Mouse (Mus musculus): ENCODE measurements around the gene Slc31a2. TPM values are rescaled to one million over a fixed set of nuclear protein-coding genes. Genes with fewer than 3 reads are reported as not detected.
A peak's percentile ranks its signal among the peaks of the same experiment; 100 is the strongest.

The Slc31a2 gene
- total RNA-seq, 2 experiments from 2014 or later, result 3.9 to 4.6 TPM

DNA sequence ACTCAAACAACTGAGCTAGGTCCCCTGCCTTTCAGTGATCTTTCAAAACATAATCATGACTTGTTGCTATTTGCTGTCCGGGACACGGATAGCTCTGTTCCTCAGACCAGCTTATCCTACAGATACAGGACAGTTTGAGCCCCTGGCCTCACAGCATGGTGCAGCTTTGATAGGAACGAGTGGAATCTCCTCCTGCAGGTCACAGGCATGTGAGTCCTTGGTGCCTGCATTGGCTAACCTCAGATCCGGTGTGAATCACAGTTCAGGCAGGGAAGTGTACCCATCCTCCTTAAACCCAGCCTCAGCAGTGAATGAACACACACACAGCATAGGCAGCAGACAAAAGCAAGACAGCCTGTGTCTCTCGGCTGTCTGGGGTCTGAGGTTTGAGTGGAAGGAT, 19.0 kb downstream of the Slc31a2 start:
- DNase-seq, result no peak

DNA sequence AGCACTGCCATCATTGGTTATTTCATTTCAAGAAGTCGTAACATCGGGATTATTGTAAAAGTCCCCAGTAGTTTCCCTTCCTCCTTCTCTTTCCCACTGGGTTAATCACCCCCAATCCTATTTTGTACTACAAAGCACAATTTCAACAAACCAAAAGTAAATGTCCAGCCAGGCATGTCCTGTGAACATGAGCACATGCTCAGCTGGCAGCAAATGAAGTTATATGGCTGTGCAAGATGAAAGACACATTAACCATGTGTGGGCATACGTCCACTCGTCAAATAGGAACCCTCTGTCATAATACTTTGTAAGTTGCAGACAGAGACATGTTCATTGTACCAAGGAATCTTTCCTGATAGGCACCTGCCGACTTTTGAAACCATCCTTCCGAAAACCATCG, 20.6 kb downstream of the Slc31a2 start:
- DNase-seq, result no peak

DNA sequence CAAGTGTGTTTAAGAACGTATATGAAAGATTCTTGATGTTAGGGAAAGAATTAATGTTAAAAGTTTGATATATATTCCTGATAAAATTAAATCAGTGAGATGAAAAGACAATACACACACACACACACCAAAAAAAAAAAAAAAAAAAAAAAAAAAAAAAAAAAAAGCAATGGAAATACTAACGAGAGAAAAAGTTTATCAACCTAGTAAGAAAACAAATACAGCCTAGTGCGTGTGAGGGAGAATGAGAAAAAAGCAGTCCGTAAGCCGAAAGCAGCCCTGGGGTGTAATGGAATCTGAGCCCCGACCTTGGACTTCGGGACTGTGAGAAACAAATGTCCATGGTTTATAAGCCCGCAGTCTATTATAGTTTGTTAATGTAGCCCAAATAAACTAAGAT, 23.2 kb downstream of the Slc31a2 start:
- no peak for DNase-seq

DNA sequence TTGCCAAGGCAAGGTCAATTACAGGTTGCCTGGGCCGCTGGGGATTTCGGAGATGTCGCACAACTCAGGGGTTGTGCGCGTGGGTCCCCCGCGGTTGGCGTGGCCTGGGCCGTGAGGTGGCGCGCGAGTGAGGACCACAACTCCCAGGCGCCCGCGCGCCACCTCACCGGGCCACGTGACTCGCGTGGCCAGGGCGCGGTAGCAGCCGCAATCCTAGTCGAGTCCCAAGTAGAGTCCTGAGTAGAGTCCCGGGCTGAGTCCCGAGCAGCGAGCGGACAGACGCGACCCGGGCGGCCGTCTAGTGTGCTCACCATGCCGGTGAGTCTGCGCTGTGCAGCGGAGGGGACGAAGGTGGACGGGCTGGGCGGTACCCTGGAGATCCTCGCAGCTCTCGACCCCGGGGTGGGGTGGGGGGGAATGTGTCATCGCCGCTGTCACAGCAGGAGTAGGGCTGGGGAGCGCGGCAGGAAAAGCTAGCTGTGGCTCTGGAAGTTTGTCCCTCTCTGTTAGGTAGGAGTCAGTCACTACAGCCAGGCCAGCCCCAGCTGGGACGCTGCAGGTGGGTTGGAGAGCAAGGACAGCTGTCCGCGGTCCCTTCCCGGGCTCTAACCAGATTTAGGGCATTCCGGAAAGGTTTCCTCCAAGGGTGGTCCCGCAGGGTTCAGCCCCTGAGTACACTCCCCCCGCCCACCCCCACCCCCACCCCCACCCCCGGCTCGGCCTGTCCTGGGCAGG, 24.1 kb downstream of the Slc31a2 start:
- peak; percentile 78 for DNase-seq

DNA sequence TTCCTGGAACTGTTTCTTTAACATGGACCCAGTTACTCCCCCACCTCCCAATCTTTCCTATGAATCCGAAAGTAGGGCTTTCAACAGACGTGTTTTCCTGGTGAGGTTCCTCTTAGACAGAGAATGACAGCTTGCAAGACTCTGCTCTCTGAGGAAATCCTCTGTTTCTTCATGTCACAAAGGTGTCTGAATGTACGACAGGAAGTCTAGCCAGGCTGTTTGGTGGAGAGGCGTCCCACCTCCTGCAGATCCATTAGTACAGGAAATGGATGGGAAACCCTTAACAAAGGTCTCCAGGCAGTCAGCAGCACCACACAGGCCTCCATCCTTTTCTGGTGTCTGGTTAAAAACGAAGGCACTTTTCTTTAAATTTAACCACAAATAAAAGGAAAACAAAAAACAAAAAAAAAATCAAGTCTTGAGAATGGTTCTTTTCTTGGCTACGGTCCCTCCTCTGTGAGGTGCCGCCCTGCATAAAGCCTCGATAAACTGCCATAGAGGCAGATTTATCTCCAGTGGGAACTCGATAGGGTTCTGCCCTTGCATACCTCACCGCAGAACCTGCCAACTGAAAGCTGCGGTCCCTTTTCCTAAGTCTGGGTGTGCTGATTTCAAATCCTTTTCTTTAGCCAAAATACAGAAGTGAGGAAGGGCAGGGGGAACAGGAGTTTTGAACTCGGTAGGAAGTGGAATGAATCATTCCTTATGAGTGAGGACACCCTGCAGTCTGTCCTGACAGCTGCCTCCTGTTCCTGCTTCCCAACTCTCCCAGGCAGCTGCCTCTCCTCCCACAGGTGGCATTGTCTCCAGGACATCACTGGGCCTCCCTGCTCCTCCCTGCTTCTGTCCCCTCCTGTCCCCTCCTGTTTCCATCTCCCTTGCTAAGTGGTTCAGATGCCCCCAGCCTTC, 24.9 kb downstream of the Slc31a2 start:
- DNase-seq, result no peak

DNA sequence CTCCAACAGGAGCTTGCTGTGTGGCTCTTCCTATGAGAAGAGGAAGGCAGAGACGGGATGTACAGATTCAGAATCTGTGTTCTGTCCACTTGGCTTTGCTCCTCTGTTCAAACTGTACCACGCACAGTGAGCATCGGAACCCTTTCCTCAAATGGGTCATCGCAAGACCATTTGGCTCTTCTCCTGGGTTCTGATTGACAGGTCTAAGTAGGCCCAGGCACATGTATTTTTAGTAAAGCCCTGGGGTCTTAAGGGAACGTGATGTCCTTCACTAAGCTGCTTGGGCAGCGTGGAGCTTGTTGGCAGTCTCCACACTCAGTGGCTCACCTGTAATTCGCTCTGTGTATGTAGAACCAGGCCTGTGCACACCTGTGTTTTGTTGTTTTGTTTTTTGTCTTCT, 26.9 kb downstream of the Slc31a2 start:
- no peak for DNase-seq

DNA sequence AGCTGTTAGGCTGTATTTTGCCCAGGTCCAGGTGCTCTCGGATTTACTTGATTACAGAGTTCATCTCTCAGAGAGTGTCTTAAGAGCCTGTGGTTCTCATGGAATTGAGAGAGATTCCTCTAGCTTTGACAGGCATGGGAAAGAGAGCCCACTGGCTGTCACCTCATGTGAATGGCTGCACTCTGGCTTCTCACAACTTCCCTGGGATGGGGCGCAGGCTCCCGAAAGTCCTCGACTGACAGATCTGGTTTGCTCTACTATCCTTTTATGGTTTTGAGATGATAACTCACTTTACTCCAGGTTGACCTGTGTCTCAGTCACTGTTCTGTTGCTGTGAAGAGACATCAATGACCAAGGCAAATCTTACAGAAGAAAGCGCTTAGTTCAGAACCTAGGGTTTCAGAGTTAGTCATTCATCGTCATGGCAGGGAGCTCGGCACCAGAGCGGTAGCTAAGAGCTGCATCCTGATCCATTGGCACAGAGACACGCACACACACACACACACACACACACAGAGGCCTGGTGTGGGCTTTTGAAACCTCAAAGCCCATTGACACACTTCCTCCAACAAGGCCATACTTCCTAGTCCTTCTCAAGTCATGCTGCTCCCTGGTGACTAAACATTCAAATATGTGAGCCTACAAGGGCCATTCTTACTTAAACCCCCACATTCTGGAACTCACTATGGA, 28.6 kb downstream of the Slc31a2 start:
- no peak for DNase-seq

DNA sequence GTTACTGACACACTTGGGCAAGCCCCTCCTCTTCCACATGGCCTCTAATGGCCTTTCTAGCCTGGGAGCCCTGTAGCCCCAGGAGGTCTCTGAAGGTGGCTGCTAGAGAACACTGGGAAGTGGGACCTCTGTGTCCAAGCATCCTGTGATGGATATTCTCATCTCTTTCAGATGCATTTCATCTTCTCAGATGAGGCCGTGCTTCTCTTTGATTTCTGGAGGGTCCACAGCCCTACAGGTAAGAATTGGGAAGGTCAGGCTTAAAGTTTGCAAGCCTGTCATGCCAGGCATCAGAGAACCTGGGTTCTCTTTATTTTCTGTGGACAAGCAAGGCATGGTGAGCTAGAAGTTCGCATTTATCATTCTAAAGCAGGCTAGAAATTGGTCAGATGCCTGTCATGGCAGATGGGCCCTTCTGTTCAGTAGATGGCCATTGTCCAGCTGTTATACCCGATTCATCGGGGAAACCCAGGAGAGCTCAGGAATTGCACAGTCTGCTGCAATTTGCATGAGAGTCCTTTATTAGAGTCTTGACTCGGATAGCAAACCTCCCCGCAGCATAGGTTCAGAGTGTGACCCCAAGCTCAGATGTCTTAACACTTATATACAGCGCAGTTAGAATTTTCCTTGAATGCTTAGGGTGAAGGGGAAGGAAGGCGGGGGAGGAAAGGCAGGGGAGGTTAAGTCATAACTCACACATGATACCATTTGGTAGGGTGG, 30.3 kb downstream of the Slc31a2 start:
- no peak for DNase-seq

DNA sequence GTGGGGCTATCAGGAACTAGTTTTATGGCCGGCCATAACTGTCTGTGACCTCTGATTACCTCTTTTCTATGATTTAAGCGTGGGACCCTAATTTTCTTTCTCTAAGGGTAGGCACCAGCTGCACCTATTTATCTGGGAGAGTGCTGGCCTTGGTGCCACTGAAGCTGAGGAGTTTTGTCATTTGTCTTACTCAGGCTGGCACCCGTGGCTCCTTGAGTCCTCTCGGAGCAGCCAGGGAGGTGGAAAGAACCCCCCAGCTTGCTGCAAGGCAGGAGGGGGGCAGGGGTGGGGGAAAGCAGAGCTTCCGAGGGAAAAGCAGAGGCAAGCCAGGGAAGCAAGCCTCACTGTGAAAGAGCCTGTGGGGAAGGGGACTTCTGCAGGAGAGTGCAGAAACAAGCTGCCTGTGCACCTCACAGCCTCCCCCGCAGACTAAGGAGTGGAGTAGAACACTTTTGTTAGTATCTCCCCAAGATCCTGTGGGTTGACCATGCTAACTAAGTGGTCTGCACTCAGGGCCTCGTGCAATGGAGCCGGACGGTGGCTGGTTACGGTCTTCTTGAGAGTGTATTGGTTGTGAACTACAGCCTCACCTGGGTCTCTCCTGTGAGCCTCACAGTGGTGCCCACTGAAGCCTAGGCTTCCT, 31.0 kb downstream of the Slc31a2 start:
- no peak for DNase-seq

DNA sequence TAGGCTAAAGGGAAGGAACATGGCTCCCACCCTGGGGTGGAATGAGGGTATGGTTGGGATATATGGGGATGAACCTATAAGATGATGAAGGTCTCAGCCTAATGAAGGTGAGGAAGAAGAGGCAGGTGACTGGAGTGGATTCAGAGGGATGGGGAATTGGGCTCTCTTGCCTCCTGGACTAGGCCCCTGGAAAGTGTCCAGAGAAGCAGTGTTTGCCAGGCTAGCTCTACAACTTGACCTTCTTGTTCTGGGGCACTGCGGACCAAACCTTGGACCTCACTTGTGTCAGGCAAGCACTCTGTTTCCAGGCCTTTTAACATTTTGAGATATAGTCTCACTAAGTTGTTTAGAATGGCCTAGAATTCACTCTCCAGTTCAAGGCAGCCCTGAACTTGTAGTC, 32.4 kb downstream of the Slc31a2 start:
- DNase-seq, result no peak

DNA sequence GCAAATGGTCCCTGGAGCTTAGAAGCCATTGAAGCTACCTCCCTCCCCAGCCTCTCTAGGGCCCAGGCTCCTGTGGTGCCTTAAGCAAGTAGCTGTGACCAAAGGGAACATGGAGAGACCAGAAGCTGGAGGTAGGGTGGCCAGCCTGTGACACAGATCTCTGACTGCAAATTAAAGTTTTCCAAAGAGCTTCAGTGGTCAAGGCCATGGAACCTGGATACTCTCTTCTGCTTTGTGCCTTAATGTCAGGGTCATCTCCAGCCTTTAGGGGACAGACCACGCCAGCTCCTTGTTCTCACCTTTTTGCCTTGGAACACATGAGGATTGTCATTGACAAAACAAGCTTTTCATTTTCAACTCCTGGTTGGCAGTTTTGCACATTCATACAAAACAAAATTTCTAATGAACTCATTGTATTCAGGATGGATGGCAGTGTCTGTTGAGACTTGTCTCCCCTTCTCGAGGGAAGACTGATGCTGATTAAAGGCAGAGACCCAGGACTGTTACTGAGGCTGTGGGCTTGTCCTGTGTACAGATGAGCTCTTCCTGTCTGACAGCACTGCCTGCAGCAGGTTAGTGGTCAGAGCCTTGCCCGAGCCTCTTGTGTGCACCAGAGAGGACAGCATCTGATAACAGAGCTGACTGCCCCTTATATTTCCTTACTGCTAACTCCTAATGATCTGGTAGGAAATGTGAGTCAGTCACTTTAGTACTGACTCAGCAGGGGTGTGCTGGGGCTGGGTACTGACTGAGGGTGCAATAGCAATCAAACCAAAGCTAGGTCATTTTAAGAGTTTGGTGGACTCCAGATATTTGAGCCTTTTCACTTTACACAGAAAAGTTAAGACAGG, 35.1 kb downstream of the Slc31a2 start:
- DNase-seq, result no peak

DNA sequence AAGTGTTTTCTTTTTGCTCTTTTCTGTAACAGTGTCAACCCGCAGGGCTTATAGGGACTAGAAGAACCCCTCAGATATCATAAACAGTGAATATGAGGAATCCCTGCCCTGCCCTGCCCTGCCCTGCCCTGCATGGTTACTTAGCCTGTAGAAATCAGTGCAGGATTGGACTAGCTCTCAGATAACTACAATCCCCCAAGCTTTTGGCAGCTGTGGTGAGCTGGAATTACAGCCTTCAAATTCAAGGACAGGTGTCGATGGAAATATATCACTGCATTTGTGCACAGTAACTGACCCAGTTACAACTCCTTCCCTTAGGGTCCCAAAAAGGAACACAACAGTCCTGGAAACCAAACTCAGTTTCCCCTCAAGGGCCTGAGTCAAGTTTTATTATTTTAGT, 37.6 kb downstream of the Slc31a2 start:
- DNase-seq, result no peak

DNA sequence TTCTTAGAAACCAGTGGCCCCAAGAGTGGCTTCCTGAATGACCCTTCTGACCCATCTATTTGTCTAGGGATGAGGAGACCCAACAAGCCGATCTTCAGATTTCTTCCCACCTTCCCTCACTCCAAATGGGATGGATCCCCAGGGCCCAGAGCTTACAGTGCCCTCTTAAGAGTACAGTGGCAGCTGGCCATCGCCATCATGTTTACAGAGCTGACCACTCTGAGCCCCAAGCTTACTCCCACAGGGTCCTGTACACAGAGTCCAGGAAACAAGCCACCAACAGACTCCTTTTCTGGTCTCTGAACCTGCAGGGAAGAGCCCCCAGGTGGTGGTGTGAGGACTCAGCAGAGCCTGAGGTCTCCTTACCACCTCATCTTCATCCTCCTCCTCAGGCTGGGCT, 40.4 kb downstream of the Slc31a2 start:
- no peak for DNase-seq

DNA sequence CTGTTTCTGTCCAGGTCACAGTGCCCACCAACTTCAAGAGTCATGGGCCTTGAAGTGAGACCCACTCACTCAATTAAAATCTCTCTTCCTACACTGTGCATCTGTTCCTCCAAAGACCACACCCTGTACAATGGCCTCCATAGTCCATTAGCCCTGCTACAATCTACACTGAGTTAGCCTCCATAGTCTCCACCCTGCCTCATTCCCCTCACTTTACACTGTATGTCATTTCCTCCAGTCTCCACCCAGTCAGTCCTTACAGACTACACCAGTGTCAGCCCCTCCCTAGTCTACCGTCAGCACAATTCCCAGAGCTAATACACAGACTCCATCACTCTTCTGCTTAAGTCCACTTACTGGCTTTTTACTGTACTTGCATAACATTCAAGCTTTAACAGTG, 40.9 kb downstream of the Slc31a2 start:
- DNase-seq, result no peak

DNA sequence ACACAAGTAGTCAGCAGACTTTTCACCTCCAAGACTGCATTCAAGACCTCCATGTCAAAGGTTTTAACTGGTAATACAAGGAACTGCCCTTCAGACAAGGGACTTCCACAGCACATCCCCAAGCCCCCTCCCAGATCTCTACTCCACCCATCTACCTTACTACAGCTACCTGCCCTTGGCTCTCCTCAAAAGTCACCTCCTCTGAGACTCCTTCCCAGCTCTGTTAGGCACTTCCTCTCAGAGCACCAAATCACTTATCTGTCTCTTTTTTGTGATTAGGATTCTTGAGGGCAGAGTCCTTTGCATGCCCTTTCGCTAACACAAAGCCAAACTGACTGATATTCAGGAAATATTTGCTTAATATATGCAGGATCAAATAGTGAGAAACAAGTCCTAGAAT, 43.9 kb downstream of the Slc31a2 start:
- no peak for DNase-seq

DNA sequence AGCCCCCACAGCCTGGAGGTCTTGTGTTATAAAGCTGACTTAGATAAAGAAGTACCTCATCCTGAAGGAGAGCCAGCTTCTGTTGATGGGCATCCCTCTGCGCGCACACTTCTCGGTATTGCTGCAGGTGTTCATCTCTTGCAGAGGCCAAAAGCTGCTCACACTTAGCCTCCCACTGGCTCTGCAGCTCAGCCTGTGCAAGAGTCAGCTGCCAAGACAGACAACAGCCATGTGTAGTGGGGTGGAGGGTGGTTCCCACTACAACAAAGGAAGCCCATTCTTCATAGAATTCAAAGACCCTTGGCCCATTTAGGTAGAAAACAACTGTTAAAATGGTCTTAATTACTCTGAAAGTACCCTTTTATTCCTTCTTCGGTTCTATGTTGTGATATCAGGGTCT, 44.5 kb downstream of the Slc31a2 start:
- DNase-seq, result no peak

DNA sequence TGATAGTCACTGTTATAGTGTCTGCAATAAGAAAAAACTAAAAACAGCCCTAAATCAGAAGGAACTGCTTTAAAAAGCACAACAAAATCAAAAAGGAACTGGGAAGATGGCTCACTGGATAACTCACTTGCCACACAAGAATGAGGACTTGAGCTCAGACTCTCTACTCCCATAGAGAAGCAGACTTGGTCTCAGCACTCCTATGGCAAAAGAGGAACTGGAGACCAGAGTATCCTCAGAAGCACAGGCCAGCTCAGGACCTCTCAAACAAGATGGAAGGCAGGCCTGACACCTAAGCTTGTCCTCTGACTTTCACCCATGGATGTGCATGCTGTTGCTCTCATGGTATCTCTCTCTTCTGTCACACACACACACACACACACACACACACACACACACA, 46.0 kb downstream of the Slc31a2 start:
- no peak for DNase-seq

DNA sequence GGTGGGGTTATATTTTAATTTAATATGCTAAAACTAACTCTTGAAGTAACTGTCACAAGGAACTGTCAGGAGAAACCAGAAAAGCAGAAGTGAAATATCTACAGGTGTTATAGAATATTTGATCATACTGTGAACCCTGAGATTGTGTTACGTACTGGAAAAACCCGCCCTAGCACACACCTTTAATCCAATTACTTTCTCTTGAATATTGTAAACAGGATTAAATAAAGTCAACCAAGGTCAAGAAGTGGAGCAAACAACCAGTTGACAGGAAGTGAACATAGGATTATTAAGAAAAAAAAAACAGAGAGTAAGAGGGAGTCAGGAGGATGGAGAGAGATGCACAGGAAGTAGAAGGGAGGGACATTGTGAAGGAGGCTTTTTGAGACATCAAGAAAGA, 50.5 kb downstream of the Slc31a2 start:
- DNase-seq, result no peak

DNA sequence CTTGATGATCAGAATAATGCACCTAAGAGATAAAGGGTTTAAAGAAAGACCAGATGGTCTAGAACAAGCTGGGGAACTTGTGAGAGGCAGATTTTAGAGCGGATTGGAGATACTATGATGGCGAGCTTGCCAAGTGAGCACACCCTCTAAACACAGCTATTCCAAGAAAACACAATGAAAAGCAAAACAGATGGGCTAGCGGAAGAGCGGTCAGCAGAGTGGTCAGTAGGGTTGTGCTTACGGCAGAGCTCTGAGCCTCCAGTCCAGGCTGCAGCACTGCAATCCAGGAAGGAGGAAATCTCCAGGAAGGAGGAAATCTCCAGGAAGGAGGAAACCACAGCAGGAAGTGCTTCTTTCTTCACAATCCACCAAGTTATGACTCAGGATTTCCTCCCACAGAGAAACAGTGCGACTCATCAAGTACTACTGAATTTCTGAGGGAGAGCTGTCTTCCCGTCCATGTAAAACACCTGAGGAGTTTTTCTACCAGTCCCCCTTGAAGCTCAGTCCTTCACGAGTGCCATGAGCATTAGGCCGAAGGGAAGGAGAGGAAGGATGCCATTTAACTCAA, 51.4 kb downstream of the Slc31a2 start:
- DNase-seq, result no peak

DNA sequence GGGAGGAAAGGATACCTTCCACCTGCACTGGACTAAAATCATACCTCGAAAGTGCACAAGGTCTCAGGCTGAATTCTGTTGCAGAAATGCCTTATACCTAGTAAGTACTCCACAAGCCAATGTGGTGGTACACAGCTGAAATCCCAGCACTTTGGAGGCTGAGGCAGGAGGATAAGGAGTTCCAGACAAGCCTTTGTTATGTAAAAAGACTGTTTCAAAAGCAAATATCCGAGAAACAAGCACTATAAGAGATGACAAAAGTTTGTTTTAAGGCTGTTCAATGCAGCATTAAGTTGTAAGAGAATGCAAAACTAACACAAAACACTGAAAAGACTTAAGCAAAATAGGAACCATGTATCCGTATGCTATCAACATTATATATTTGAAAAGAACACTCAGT, 52.2 kb downstream of the Slc31a2 start:
- DNase-seq, result no peak

DNA sequence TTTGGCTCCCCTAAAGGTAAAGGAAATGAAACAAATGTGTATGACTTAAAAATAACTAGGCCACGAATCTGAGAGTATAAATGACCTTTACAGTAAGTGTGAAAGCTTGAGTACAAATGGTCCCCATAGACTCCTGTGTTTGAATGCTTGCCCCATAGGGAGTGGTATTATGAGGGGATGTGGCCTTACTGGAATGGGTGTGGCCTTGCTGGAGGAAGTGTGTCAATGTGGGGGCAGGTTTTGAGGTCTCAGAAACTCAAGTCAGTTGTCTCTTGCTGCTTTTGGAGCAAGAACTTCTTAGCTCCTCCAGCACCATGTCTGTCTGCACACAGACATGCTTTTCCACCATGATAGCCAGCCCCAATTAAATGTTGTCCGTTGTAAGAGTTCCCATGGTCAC, 54.1 kb downstream of the Slc31a2 start:
- DNase-seq, result no peak
